Mouse (Mus musculus) granulocyte monocyte progenitor cell, adult 5-6 weeks (primary cell): Measurements from ENCODE around the gene Sh3glb1. TPM values are rescaled to one million over a fixed set of nuclear protein-coding genes. Genes with fewer than 3 reads are reported as not detected.

Experiments
- total RNA-seq, 2 experiments: library from RNA; stranded (forward) in 1 of 2; stranded (reverse) in 1 of 2; fragments of 200-712, 200-1000 nt in 1 of 2; fragments of >200 nt in 1 of 2; fragmentation: Nextera tagmentation in 1 of 2; gene quantifications; 2 replicates each; pipeline ENCODE4 v1.2.3; 2014 to 2017

The Sh3glb1 gene
- total RNA-seq, 2 experiments from 2014 or later: 26.6 to 34.9 TPM

Other genes with a start within 250 kb of the Sh3glb1 start
- 11.1 and 13.0 TPM in 2 replicates for gene Hs2st1, start 150.2 kb downstream of the Sh3glb1 start, total RNA-seq (2014; fragmentation: Nextera tagmentation)
- gene Hs2st1, start 150.2 kb downstream of the Sh3glb1 start, total RNA-seq (2017): 12.3 and 13.7 TPM in 2 replicates
- 330 and 358 TPM in 2 replicates for gene Selenof, start 150.0 kb downstream of the Sh3glb1 start, total RNA-seq (2014; fragmentation: Nextera tagmentation)
- 781 and 898 TPM in 2 replicates for gene Selenof, start 150.0 kb downstream of the Sh3glb1 start, total RNA-seq (2017)
- gene Clca3a1, start 40.6 kb upstream of the Sh3glb1 start, total RNA-seq (2014; fragmentation: Nextera tagmentation): not detected in 2 replicates
- not detected in 2 replicates for gene Clca3a1, start 40.6 kb upstream of the Sh3glb1 start, total RNA-seq (2017)
- gene Clca3a2, start 99.2 kb upstream of the Sh3glb1 start, total RNA-seq (2014; fragmentation: Nextera tagmentation): not detected in 2 replicates
- not detected in 2 replicates for gene Clca3a2, start 99.2 kb upstream of the Sh3glb1 start, total RNA-seq (2017)
- gene Clca3b, start 129.0 kb upstream of the Sh3glb1 start, total RNA-seq (2014; fragmentation: Nextera tagmentation): not detected in 2 replicates
- not detected in 2 replicates for gene Clca3b, start 129.0 kb upstream of the Sh3glb1 start, total RNA-seq (2017)
- not detected in 2 replicates for gene Clca4b, start 212.2 kb upstream of the Sh3glb1 start, total RNA-seq (2014; fragmentation: Nextera tagmentation)
- gene Clca4b, start 212.2 kb upstream of the Sh3glb1 start, total RNA-seq (2017): not detected in 2 replicates